Mouse (Mus musculus) adipose tissue, adult 10 weeks (tissue): ENCODE results near the gene Car11. TPM values are rescaled to one million over a fixed set of nuclear protein-coding genes. Genes with fewer than 3 reads are reported as not detected.

Experiments
- polyA plus RNA-seq: library from polyadenylated mRNA; stranded (reverse); fragments of 350-450 nt; fragmentation: Illumina TruSeq; extraction: RNeasy Lipid Tissue Mini Kit (QIAGEN cat#74804); gene quantifications from one replicate; pipeline ENCODE4 v1.2.3, GENCODE M21; 2014; ENCODE audit warnings: low read depth, low replicate concordance

Gene Car11
- 5.3 TPM for polyA plus RNA-seq

GRCm38 (mm10) chr7:45699523-45700141 lies at the start of gene Car11:
TSS of gene Car11 (plus strand) at chr7:45699843.

GRCm38 (mm10) chr7:45666161-45666560 lies 33.5 kb upstream of the Car11 start, which contains the start of gene Fut2:
TSS of gene Fut2 (minus strand) at chr7:45666394.

GRCm38 (mm10) chr7:45683396-45684050 lies 16.1 kb upstream of the Car11 start, which contains the start of gene Ntn5:
TSS of gene Ntn5 (plus strand) at chr7:45684022.

GRCm38 (mm10) chr7:45693921-45694591 lies 5.6 kb upstream of the Car11 start, which contains the start of gene Sec1:
TSS of gene Sec1 (minus strand) at chr7:45694402.

GRCm38 (mm10) chr7:45704730-45705442 lies 5.2 kb downstream of the Car11 start, which contains the start of gene Dbp:
TSS of gene Dbp (plus strand) at chr7:45705088.

GRCm38 (mm10) chr7:45715090-45715708 lies 15.6 kb downstream of the Car11 start, which contains the start of gene Rpl18:
TSS of gene Rpl18 (plus strand) at chr7:45715457.

GRCm38 (mm10) chr7:45717918-45718297 lies 18.3 kb downstream of the Car11 start, which contains the start of gene Sphk2:
TSS of gene Sphk2 (minus strand) at chr7:45718002.

GRCm38 (mm10) chr7:45720413-45721233 lies 21.0 kb downstream of the Car11 start, which contains the start of gene Fam83e:
TSS of gene Fam83e (plus strand) at chr7:45721212.

GRCm38 (mm10) chr7:45725713-45726112 lies 26.1 kb downstream of the Car11 start, which contains the start of gene Spaca4:
TSS of gene Spaca4 (minus strand) at chr7:45725813.

Other genes starting within 250 kb of the Car11 start
- gene Ftl1, start 240.0 kb upstream of the Car11 start, polyA plus RNA-seq = 2,850 TPM
- gene Bax, start 232.9 kb upstream of the Car11 start, polyA plus RNA-seq = 61.4 TPM
- gene Tulp2, start 218.0 kb upstream of the Car11 start, polyA plus RNA-seq = 11.4 TPM
- gene Gm45808, start 213.0 kb upstream of the Car11 start, polyA plus RNA-seq = 4.7 TPM
- 23.6 TPM for gene Dhdh, start 211.0 kb upstream of the Car11 start, polyA plus RNA-seq
- gene Nucb1, start 189.4 kb upstream of the Car11 start, polyA plus RNA-seq = 558 TPM
- 23.3 TPM for gene Ppp1r15a, start 173.6 kb upstream of the Car11 start, polyA plus RNA-seq
- gene Plekha4, start 173.5 kb upstream of the Car11 start, polyA plus RNA-seq = 12.8 TPM
- gene Hsd17b14, start 144.9 kb upstream of the Car11 start, polyA plus RNA-seq = 1.0 TPM
- gene Bcat2, start 129.7 kb upstream of the Car11 start, polyA plus RNA-seq = 110 TPM
- 0.58 TPM for gene Fgf21, start 84.4 kb upstream of the Car11 start, polyA plus RNA-seq
- 14.4 TPM for gene Fut1, start 82.6 kb upstream of the Car11 start, polyA plus RNA-seq
- 1.6 TPM for gene Izumo1, start 78.0 kb upstream of the Car11 start, polyA plus RNA-seq
- gene Rasip1, start 72.4 kb upstream of the Car11 start, polyA plus RNA-seq = 11.0 TPM
- 4.0 TPM for gene Mamstr, start 59.9 kb upstream of the Car11 start, polyA plus RNA-seq
- 2.3 TPM for gene Fut2, start 33.4 kb upstream of the Car11 start, polyA plus RNA-seq
- 0.78 TPM for gene Ntn5, start 15.8 kb upstream of the Car11 start, polyA plus RNA-seq
- 1.8 TPM for gene Sec1, start 5.4 kb upstream of the Car11 start, polyA plus RNA-seq
- gene Dbp, start 5.2 kb downstream of the Car11 start, polyA plus RNA-seq = 19.7 TPM
- 966 TPM for gene Rpl18, start 15.6 kb downstream of the Car11 start, polyA plus RNA-seq
- gene Sphk2, start 18.2 kb downstream of the Car11 start, polyA plus RNA-seq = 31.4 TPM
- 3.7 TPM for gene Fam83e, start 21.4 kb downstream of the Car11 start, polyA plus RNA-seq
- 2.2 TPM for gene Spaca4, start 26.0 kb downstream of the Car11 start, polyA plus RNA-seq
- 0.96 TPM for gene Lmtk3, start 83.9 kb downstream of the Car11 start, polyA plus RNA-seq
- 22.0 TPM for gene Sult2b1, start 84.8 kb downstream of the Car11 start, polyA plus RNA-seq
- gene Cyth2, start 114.7 kb downstream of the Car11 start, polyA plus RNA-seq = 73.8 TPM
- gene Kcnj14, start 124.9 kb downstream of the Car11 start, polyA plus RNA-seq = 0.74 TPM
- gene Grwd1, start 131.1 kb downstream of the Car11 start, polyA plus RNA-seq = 11.0 TPM
- 162 TPM for gene Kdelr1, start 172.9 kb downstream of the Car11 start, polyA plus RNA-seq
- gene Grin2d, start 178.5 kb downstream of the Car11 start, polyA plus RNA-seq = 1.2 TPM
- gene Syngr4, start 196.9 kb downstream of the Car11 start, polyA plus RNA-seq = 7.2 TPM
- 31.6 TPM for gene Tmem143, start 197.1 kb downstream of the Car11 start, polyA plus RNA-seq
- gene Emp3, start 221.6 kb downstream of the Car11 start, polyA plus RNA-seq = 65.2 TPM
- gene Ccdc114, start 224.2 kb downstream of the Car11 start, polyA plus RNA-seq = 8.4 TPM